Mouse (Mus musculus): ENCODE results near the gene Hist1h4c.
A peak's percentile ranks its signal among the peaks of the same experiment; 100 is the strongest.
"Not testable (repeated sequence)": the region's sequence is repeated elsewhere in the genome, so short reads cannot be mapped to it uniquely, and the experiment has no call there.

The Hist1h4c gene

DNA sequence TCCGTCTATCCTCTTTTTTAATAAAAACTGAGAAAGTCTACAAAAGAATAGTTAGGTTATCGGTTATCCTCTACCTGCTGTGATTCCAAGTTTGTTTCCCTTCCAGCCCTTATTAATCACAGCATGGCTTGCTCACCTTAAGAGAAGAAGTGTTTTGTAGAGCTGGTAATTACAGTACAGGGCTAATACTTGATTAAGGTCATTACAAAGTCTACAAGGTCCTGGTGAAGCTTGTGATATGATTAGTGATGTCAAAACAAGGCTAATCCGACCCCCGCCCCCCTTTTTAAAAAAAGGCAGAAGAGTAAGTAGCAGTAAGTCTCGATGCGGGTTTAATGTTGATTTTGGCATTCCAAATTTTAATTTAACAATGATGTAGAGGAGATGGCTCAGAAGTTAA is 742 bp upstream of the Hist1h4c start:
- ATAC-seq (ENCODE audit: insufficient number of reproducible peaks, low FRiP score, low TSS enrichment) = no peak

- ATAC-seq (ENCODE audit: insufficient number of reproducible peaks, low FRiP score, low TSS enrichment) = no peak
These were observed 559 bp downstream of the Hist1h4c start for GRCm38 (mm10) chr13:23697491-23698299.

DNA sequence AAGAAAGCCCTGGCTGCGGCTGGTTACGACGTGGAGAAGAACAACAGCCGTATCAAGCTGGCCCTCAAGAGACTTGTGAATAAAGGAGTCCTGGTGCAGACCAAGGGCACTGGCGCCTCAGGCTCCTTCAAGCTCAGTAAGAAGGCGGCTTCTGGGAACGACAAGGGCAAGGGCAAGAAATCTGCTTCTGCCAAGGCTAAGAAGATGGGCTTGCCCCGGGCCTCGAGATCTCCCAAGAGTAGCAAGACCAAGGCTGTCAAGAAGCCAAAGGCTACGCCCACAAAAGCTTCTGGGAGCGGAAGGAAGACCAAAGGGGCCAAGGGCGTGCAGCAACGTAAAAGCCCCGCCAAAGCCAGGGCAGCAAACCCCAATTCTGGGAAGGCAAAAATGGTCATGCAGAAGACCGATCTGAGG is 2.2 kb downstream of the Hist1h4c start:
- no peak for ATAC-seq (ENCODE audit: insufficient number of reproducible peaks, low FRiP score, low TSS enrichment)

DNA sequence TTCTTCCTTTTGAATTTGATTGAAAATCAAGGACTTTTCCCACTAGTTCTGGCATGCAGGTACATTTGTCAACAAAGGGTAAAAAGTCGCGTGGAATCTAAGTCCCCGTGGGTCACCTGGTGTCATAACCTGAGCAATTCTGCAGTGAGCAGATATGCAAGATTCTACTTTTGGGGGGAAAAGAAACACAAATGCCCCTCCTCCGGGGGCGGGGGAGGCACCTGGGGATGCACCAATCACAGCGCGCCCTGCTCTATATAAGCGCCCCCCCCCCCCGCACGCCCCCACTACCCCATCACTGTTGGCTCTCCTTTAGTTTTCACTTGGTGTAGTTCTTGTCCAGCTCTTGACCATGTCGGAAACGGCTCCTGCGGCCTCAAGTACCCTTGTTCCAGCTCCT is 2.7 kb downstream of the Hist1h4c start, which contains the start of gene Hist1h1t:
Gene Hist1h1t, plus strand, starts transcription at position 301 of the 400 bp plus-strand sequence.
- ATAC-seq (ENCODE audit: insufficient number of reproducible peaks, low FRiP score, low TSS enrichment) = no peak

DNA sequence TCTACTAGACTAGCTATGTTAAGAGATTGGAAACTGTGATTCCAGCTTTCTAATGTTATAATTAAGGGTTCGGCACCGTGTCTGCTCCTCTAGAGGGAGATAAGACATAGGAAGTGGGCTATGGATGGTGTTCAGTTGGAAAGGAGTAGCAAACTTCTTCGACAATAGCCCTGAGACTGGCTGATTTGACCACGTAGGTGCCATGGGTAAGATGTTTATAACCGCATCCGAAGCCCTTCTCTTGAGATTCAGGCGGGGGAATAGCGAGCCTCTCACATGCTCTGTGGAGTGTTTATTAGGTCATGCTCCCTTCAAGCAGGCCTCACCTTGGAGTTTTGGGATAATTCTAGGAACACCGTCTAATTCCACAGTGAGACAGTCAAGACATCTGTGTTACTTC is 3.3 kb downstream of the Hist1h4c start:
- ATAC-seq (ENCODE audit: insufficient number of reproducible peaks, low FRiP score, low TSS enrichment) = no peak

- ATAC-seq (ENCODE audit: insufficient number of reproducible peaks, low FRiP score, low TSS enrichment) = no peak
These were observed 4.3 kb downstream of the Hist1h4c start for GRCm38 (mm10) chr13:23693856-23694440.

DNA sequence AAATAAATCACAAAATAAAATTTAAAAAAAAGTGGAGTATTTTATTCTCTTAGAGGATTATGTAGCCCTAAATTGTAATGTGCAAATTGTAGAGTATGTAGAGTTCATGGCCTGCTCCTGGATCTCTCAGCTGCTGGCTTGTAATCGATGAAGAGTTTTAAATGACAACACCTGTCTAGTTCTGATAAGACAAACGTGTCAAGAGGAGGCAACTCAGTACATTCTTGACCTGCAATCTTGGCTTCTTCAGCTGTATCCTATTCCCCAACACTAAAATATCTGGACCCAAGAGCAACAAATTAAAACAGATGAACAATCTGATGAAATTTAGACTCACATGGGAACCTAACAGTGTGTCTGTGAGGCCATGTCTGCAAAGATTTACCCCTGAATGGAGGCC is 8.8 kb downstream of the Hist1h4c start:
- ATAC-seq (ENCODE audit: insufficient number of reproducible peaks, low FRiP score, low TSS enrichment) = no peak

DNA sequence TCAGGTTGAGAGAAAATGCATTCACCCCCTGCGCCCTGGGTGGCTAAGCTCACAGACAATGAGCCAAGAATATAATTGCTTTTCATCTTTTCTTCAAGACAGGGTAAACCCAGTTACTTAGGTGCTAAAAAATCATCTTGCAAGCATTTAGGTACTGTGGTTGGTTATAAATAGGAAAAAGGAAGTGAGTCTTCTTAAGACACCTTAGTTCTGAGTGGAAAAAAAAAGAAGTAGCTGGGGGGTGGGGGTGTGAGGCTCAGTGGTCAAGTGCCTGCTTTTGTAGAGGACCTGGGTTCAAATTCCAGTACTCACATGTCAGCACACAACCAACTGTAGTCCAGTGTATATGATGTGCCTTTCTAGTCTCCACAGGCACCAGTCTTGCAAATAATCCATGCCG is 9.3 kb downstream of the Hist1h4c start:
- no peak for ATAC-seq (ENCODE audit: insufficient number of reproducible peaks, low FRiP score, low TSS enrichment)

DNA sequence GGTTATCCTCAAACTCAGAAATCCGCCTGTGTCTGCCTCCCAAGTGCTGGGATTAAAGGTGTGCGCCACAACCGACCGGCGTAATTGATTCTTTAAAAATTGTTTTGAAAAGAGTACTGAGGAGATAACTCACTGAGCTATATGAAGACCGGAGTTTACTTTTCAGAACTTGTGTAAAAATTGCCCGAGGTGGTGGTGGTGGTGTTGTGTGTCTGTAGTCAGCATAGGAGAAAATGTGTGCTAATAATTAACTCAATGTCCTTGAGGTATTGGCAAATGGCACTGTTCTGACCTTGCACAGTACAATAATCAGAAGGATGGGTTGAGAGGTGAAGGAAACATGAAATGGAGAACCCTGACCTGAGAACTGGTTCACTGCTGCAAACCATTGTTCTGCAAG is 10.3 kb downstream of the Hist1h4c start:
- no peak for ATAC-seq (ENCODE audit: insufficient number of reproducible peaks, low FRiP score, low TSS enrichment)

GRCm38 (mm10) chr13:23687181-23687580 is 11.1 kb downstream of the Hist1h4c start:
- no peak for ATAC-seq (ENCODE audit: insufficient number of reproducible peaks, low FRiP score, low TSS enrichment)

GRCm38 (mm10) chr13:23685966-23686365 is 12.3 kb downstream of the Hist1h4c start:
- ATAC-seq (ENCODE audit: insufficient number of reproducible peaks, low FRiP score, low TSS enrichment) = no peak

DNA sequence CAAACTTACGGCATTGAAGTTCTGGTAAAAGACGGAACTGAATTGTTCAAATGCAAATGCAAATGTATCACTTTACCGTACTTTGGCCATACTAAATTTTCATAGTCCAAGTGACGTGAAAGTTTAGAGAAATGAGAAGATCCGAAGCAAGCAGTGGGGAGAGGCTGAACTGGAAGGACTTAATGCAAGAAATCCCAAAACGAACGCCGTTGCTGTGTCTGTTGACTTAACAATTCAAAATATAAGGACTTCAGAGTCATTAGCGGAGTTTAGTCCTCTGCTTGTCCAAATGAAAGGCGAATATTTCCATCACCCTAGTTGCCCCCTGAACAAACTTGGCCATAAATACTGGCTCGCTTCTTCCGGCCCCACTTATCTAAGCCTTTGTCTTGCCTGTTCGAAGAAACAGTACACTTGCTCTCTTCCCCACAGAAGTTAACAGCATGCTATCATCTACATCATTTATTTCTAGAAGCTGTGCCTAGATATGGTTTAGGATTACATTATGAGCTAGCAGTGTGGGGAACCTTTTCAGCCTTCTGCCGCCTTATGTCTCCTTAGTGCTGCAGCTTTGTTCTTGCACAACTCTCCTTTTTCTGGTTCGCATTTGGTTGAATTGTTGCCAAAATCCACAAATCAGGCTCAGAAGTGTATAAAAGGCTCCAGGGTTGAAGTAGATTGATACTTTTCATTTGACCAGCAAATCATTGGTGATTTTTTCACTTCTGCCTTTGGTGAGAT is 13.0 kb downstream of the Hist1h4c start:
- no peak for ATAC-seq (ENCODE audit: insufficient number of reproducible peaks, low FRiP score, low TSS enrichment)

DNA sequence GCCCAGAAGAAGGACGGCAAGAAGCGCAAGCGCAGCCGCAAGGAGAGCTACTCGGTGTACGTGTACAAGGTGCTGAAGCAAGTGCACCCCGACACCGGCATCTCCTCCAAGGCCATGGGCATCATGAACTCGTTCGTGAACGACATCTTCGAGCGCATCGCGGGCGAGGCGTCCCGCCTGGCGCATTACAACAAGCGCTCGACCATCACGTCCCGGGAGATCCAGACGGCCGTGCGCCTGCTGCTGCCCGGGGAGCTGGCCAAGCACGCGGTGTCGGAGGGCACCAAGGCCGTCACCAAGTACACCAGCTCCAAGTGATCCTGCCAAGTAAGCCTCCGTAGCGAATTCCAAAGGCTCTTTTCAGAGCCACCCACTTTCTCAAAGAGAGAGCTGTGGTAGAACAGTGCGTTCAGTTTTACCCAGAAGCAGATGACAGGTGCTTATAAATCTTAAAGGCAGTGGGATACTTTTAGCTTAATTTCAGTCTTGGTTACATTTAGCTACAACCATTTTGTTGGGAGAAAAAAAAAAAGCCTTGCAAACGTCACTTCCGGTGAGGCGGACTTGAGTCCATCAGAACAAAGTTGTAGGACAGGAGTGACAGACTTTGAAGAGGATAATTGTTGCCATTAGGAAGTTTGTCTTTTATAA is 13.8 kb downstream of the Hist1h4c start:
- ATAC-seq (ENCODE audit: insufficient number of reproducible peaks, low FRiP score, low TSS enrichment) = peak; percentile 26; the same call in 1 of the 2 replicates

GRCm38 (mm10) chr13:23683755-23684281 is 14.4 kb downstream of the Hist1h4c start, which contains the start of the genes Hist1h2ac and Hist1h2bc:
TSS of gene Hist1h2ac (minus strand) at chr13:23683948.
TSS of gene Hist1h2bc (plus strand) at chr13:23684199.
- peak; percentile 100 for ATAC-seq (ENCODE audit: insufficient number of reproducible peaks, low FRiP score, low TSS enrichment)

- not testable (repeated sequence) for ATAC-seq (ENCODE audit: insufficient number of reproducible peaks, low FRiP score, low TSS enrichment)
These were observed 15.1 kb downstream of the Hist1h4c start for GRCm38 (mm10) chr13:23682947-23683754.

GRCm38 (mm10) chr13:23682623-23682946 is 15.7 kb downstream of the Hist1h4c start:
- no peak for ATAC-seq (ENCODE audit: insufficient number of reproducible peaks, low FRiP score, low TSS enrichment)

DNA sequence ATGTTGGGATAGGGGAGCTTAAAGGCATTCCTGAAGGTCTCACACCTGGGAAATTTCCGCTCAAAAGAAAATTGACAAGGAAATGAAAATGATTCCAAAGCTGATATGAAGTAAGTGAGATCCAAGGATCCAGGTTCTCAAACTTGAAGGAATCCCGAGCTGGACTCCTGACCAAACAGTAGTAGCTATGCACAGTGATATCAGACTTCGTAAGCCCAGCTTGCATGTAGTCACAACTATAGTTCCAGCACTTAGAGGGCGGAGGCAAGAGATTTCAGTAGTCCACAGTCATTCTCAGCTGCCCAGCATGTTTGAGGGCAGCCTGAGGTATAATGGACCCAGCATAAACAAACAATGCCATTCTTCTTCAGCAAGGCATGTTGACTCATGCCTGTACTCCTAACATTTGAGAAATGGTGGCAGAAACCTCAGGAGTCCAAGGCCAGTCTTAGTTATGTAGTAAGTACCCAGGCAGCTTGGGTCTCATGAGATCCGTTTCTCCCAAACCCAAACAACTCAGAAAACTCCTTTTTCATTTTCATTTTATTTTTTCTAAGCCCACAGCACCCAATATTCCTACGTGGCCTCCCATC is 16.2 kb downstream of the Hist1h4c start:
- ATAC-seq (ENCODE audit: insufficient number of reproducible peaks, low FRiP score, low TSS enrichment) = no peak

DNA sequence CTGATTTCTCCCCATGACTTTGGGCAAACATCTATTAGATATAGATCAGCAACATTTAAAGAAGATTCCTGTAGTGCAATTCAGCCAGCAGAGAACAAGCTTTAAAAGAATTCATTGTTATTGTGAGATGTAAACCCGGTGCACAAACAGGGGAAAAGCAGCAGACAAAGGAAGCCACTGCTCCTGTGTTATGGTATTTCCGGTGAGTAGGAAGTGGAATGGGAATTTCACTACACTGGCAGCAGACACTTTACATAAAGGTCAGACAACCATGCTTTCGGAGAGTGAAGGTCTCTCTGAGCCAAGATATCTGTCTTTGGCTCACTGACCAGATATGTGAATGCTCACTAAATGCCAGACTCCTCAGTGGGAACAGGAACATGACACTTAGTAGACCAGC is 35.7 kb downstream of the Hist1h4c start:
- no peak for ATAC-seq (ENCODE audit: insufficient number of reproducible peaks, low FRiP score, low TSS enrichment)

- no peak for ATAC-seq (ENCODE audit: insufficient number of reproducible peaks, low FRiP score, low TSS enrichment)
These were observed 38.5 kb downstream of the Hist1h4c start for GRCm38 (mm10) chr13:23659636-23660366.
